Mouse (Mus musculus): Measurements from ENCODE around the gene E130116L18Rik.

- no peak for TF ChIP-seq CTCF (IDR thresholded peaks at IDR 0.05; ENCODE audit: borderline replicate concordance, extremely low read depth, insufficient read depth, insufficient read length)
- no peak for TF ChIP-seq POLR2A (IDR thresholded peaks at IDR 0.05; ENCODE audit: borderline replicate concordance, extremely low read depth, insufficient read depth, insufficient read length, poor library complexity, severe bottlenecking)
These were observed 23.5 kb upstream of the E130116L18Rik start for GRCm38 (mm10) chr5:25246473-25246865.
